Mouse (Mus musculus): ENCODE measurements around the gene Mrps10. TPM values are rescaled to one million over a fixed set of nuclear protein-coding genes. Genes with fewer than 3 reads are reported as not detected.

The Mrps10 gene
- total RNA-seq, 2 experiments from 2014 or later, result 27.7 to 29.5 TPM

Other genes starting within 250 kb of the Mrps10 start
- 1 to 10 TPM; 1.4 to 1.6 TPM for gene Guca1b, start 16.5 kb downstream of the Mrps10 start, total RNA-seq (2021)
- under 1 TPM in 1 of 2 experiments, not detected in 1; 0.53 TPM for gene Guca1a, start 31.7 kb downstream of the Mrps10 start, total RNA-seq (2021)
- gene AI661453, start 67.7 kb downstream of the Mrps10 start, total RNA-seq (2021), result under 1 TPM; 0.52 to 0.58 TPM
- gene 1700001C19Rik, start 68.5 kb downstream of the Mrps10 start, total RNA-seq (2021), result not detected
- gene Taf8, start 133.4 kb downstream of the Mrps10 start, total RNA-seq (2021), result 10 to 100 TPM; 19.1 to 23.9 TPM
- gene Ccnd3, start 136.2 kb downstream of the Mrps10 start, total RNA-seq (2021), result 10 to 100 TPM; 43.4 to 43.6 TPM
- gene Bysl, start 242.6 kb downstream of the Mrps10 start, total RNA-seq (2021), result 10 to 100 TPM; 19.4 to 19.5 TPM
- gene Med20, start 242.7 kb downstream of the Mrps10 start, total RNA-seq (2021), result 10 to 100 TPM; 33.4 to 36.9 TPM
- gene Gm20517, start 242.7 kb downstream of the Mrps10 start, total RNA-seq (2021), result 1 to 10 TPM; 4.2 to 5.8 TPM